Mouse (Mus musculus) erythroblast, embryonic 14.5 days (primary cell): Measurements from ENCODE around the gene Gm10570.

Experiments used
- GATA1 ChIP-seq: IDR thresholded peaks from 2 replicates; pipeline ENCODE4 v1.6.1; 2012; ENCODE audit warnings: low read length, inconsistent platforms, mixed read lengths
- TAL1 ChIP-seq: IDR thresholded peaks from 3 replicates; pipeline ENCODE4 v1.6.1; 2012; ENCODE audit warnings: low read length, inconsistent platforms, mixed read lengths

DNA sequence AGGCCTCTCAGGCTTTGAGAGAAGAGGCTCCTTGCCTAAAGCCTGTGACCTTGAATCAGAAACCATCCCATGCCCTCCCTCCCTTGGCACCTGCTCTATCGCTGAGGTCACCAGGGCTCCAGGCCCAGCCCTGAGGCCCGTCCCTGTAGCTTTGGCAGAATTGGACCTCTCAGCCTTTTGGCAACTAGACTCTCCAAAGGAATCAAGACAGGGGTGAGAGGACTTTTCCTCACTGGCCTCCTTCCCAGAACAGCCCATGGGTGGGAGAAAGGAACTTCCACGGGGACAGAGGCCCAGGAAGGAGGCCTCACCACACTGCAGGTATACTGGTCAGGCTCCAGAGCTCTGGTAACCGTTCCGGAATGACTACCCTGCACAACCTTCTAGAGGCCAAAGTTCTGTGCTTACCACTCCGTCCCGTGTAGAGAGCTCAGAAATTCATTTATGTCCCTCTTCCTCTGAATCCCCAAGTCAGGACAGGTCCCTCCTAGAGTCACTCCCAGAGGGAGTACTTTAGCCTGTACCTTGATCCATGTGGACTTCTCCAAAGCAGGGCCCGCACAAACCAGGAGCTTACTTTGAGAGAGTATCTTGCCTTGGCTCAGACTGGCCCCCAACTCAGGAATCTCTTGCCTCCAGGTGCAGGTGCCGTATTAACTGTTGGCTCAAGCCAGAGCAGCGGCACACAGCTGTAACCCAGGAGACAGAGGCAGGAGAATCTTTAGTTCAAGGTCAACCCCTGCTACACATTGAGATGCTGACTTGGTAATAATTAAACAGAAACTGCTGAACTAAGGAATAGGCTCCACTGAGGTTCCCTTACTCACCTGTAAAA is 1.5 kb downstream of the Gm10570 start:
- no peak for TF ChIP-seq TAL1
- no peak for TF ChIP-seq GATA1
